ENCODE assay signal across 11 mouse cellular contexts in the genomic region with DNA sequence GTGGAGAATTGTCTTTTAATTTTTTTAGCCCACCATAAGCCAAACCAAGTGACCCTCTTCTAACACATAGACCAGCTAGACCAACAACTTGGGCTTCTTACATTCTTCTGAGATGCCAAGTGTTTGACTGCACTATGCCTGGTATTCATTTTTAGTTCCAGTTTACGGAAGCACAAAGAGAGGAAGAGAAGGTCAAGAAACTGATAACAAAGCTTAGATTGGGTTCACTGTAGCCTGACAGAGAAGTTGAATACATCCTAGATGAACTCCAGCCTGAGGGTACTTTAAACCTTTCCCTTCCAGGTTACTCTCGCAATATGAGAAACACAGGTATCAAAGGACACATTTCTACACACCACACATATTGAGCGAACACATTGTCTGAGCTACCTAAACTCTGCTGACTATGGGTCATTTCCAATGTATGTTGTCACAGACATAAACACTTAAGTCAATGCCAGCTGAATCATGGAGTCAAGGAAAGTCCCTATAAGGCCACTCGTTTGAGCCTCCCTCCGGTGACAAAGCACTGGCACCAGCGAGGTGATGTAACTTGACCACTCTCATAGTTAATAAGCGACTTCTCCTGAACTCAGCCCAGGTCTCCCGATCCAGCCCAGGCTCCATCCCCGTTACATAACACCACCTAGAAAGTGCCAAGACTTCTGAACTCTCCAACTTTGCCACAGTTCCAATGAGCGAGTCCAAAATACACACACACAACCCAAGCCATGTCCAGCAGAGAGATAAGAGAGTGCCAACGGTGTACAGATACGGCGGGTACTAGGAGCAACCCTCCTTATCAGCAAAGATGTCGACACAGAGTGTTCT. TPM values are rescaled to one million over a fixed set of nuclear protein-coding genes. Genes with fewer than 3 reads are reported as not detected.
DNase-seq lines count a peak whose midpoint lies in the region; ATAC-seq lines count a peak whose summit lies in the region.
"Had no signal": no experiment of that assay in that cellular context is flagged by ENCODE, and none has a peak within 500 bp of the region (broad histone marks: within the 10 kb centered on the region; RNA-seq: fewer than 3 reads in every experiment).

No protein-coding gene starts in this region.

- no peak overlapping the region for H3K4me3 ChIP-seq in liver, embryonic 15.5 days (replicated peaks)
- H3K4me3 ChIP-seq: hindbrain, embryonic 15.5 days had no signal

- intact Hi-C loops in heart, postnatal 25 days (cut with DNase I), result no loop called here

- H3K27ac ChIP-seq in liver, embryonic 15.5 days (replicated peaks), result peak overlapping the region; percentile 51
- H3K27ac ChIP-seq: hindbrain, embryonic 15.5 days had no signal

- 38% methylated on average over 14 of the region's 14 CpGs for WGBS in liver, embryonic 15.5 days (ENCODE audit: insufficient replicate concordance)

- peaks cover 7% of the 10 kb centered on the region; the same call in 1 of the 2 replicates for H3K27me3 ChIP-seq in liver, embryonic 15.5 days
- H3K27me3 ChIP-seq: hindbrain, embryonic 15.5 days had no signal

- DNase-seq in ovary, postnatal 36 days (ENCODE audit: low spot score), result peak; percentile 24
- no peak for DNase-seq in ovary, postnatal 10 days (ENCODE audit: low spot score)
- peak; percentile 85 for DNase-seq in heart, postnatal 25 days (ENCODE audit: low spot score)
- DNase-seq in testis, postnatal 14 days (ENCODE audit: low spot score), result peak; percentile 79
- no peak for DNase-seq in cerebellum, postnatal 4 days (ENCODE audit: low spot score in 2 of 2)
- no peak for DNase-seq in thymus, postnatal 10 days (ENCODE audit: low spot score in 2 of 2)
- DNase-seq in cerebellum, postnatal 10 days, result no peak
- DNase-seq: lung, embryonic 14.5 days; thymus, postnatal 36 days had no signal

- no peaks in the 10 kb centered on the region for H3K9me3 ChIP-seq in liver, embryonic 15.5 days (replicated peaks)
- H3K9me3 ChIP-seq: hindbrain, embryonic 15.5 days had no signal

- H3K36me3 ChIP-seq in liver, embryonic 15.5 days (replicated peaks), result 0 out of 2 replicates have a peak, but pooled peaks cover 3% of the 10 kb centered on the region

- peak overlapping the region; percentile 25 for H3K4me2 ChIP-seq in liver, embryonic 15.5 days
- H3K4me2 ChIP-seq: hindbrain, embryonic 15.5 days; lung, embryonic 14.5 days had no signal

- peaks cover 35% of the 10 kb centered on the region for H3K4me1 ChIP-seq in liver, embryonic 15.5 days (replicated peaks)

- no peak overlapping the region for H3K9ac ChIP-seq in liver, embryonic 15.5 days
- H3K9ac ChIP-seq: hindbrain, embryonic 15.5 days; lung, embryonic 14.5 days had no signal

- ATAC-seq in liver, embryonic 15.5 days (ENCODE audit: insufficient read depth), result peak; percentile 79

RNA-seq across cellular contexts. Expression of gene A930033H14Rik, which starts 5.8 kb away (rescaled TPM):
- total RNA-seq in heart, postnatal 25 days (2021), result 1 to 10 TPM in 1 of 2 experiments, under 1 TPM in 1; 0.92 to 1.8 TPM
- 0.33 and 0.47 TPM in 2 replicates for polyA plus RNA-seq in liver, embryonic 15.5 days (2015; fragmentation: Nextera tagmentation; extraction: Ambion mirVana)

Comparison
In these comparisons a context has a peak if more than half of its experiments do, and no peak if none do; other contexts are left out.
1. DNase-seq: peak in ovary, postnatal 36 days (single experiment), heart, postnatal 25 days (single experiment) and testis, postnatal 14 days (single experiment); none in ovary, postnatal 10 days (single experiment), cerebellum, postnatal 4 days (0 of 2), thymus, postnatal 10 days (0 of 2) and cerebellum, postnatal 10 days (0 of 2).